Mouse (Mus musculus) left cerebral cortex, postnatal 14 days (tissue): ENCODE results near the gene Kifc3. TPM values are rescaled to one million over a fixed set of nuclear protein-coding genes. Genes with fewer than 3 reads are reported as not detected.
"Not testable (repeated sequence)": the region's sequence is repeated elsewhere in the genome, so short reads cannot be mapped to it uniquely, and the experiment has no call there.

Source experiments
- DNase-seq, 2 experiments: peaks; one replicate each; pipeline ENCODE4 v3.0.0; 2021 to 2022; ENCODE audit warnings: low spot score in 2 of 2, mixed read lengths in 1 of 2
- intact Hi-C: fragments of 180-260 bp; cut with DNase I; formaldehyde crosslinking; loops from one replicate; pipeline ENCODE4 v1.15.1; 2025
- total RNA-seq, 2 experiments: library from RNA; stranded (reverse); gene quantifications; 2 replicates each; pipeline ENCODE4 v1.2.3; 2021

Gene Kifc3
- total RNA-seq, 2 experiments from 2014 or later: 52.9 to 60.3 TPM

DNA sequence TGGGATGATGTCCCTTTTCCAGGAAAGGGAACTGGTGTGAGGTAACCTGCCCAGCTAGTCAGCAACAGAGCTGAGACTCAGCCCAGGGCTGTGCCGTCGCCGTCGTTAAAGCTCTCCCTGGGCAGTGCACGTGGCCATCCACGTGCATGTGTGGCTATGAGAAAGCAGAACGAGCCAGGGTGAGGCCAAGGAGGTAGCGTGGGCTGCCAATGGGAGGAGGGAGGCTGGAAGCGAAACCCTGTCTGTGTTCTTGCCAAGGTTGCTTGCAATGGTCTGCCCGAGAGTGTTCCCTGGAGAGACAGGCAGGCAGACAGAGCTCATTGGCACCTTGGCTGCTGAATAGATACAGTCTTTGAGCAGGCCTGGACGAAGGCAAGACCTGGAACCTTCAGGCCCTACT lies 36.7 kb downstream of the Kifc3 start:
- peak; percentile 46 to 59 for DNase-seq
- intact Hi-C loops: no loop called here

GRCm38 (mm10) chr8:95164469-95164868 lies 38.1 kb downstream of the Kifc3 start:
- intact Hi-C loops: no loop called here

DNA sequence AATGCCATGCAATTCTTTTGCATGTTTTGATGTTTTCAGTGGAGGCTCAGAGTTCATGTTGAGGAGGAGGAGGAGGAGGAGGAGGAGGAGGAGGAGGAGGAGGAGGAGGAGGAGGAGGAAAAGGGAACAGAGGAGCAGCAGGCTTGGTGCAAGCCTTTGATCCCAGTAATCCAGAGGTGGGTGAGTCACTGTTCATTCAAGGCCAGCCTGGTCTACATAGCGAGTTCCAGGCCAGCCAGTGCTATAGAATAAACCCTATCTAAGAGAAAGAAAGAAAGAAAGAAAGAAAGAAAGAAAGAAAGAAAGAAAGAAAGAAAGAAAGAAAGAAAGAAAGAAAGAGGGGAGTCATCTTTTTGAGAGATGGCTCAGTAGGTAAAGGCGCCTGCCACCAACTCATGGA lies 38.6 kb downstream of the Kifc3 start:
- intact Hi-C loops, DNase-seq: not testable (repeated sequence)

More at GRCm38 (mm10) chr8:95164469-95164868, 38.1 kb downstream of the Kifc3 start:
- DNase-seq: no peak

DNA sequence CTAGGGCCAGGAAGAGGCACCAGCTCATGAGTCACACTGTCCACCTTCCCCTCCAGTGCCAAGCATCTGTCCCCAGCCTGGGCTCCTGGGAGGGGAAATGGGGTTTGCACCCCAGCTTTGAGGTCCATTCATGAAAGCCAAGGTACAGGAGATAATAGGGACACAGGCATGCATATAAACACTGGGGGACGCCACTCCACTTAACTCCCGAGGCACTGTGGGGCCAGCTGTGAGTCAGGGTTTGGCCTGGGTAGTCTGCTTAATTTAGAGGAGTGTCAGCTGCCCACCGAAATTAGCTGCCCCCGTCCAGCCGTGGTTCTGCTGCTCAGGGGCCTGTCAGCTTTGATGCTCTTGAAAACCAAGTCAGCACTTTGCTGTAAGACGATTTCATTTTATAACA lies 39.8 kb downstream of the Kifc3 start:
- no peak for DNase-seq
- intact Hi-C loops: no loop called here

- DNase-seq: no peak
- intact Hi-C loops: no loop called here
Measured at GRCm38 (mm10) chr8:95159344-95159743, 43.3 kb downstream of the Kifc3 start.

- DNase-seq: no peak
- intact Hi-C loops: no loop called here
Measured at GRCm38 (mm10) chr8:95158654-95159053, 44.0 kb downstream of the Kifc3 start.

GRCm38 (mm10) chr8:95157145-95157544 lies 45.5 kb downstream of the Kifc3 start:
- intact Hi-C loops: no loop called here
- no peak for DNase-seq

GRCm38 (mm10) chr8:95156108-95156507 lies 46.5 kb downstream of the Kifc3 start:
- no peak for DNase-seq
- intact Hi-C loops: no loop called here

DNA sequence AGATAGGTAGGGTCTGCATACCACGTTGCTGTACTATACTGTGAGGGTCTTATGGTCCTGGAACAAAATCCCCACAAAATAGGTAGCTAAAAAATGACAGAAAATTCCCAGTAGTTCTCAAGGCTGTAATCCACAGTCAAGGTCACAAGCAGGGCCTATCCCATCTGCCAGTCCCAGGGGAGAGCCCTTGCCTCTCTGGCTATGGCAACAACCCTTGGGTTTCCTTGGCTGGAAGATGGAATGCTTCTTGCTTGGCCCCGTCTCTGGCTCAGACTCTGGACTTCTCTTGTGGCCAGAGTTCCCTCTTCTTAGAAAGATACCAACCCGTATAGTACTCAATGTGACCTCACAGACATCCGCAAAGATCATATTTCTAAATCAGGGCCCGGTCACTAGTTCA lies 47.3 kb downstream of the Kifc3 start:
- intact Hi-C loops: no loop called here
- no peak for DNase-seq

GRCm38 (mm10) chr8:95154654-95155053 lies 48.0 kb downstream of the Kifc3 start:
- intact Hi-C loops: no loop called here
- no peak for DNase-seq

- intact Hi-C loops: no loop called here
- DNase-seq: no peak
Measured at GRCm38 (mm10) chr8:95154056-95154455, 48.6 kb downstream of the Kifc3 start.

DNA sequence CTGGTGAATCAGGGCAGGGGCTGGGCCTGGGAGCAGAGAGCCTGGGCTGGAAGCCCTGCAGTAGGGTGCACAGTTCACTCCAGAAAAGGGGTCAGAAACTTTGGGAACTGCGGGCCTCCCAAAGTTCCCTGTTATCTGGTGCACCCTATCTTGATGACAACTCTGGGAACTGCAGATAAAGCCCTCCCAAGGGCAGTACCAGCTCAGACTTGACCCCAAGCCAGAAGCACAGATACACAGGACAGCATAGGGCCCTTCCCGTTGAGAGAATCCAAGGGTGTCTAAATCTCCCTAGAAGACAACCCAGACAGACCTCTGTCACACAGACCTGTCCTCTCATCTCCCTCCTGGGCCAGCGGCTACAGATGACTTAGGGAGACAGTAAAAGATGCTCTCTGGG lies 52.0 kb downstream of the Kifc3 start:
- intact Hi-C loops: no loop called here
- DNase-seq: no peak

GRCm38 (mm10) chr8:95149426-95149825 lies 53.2 kb downstream of the Kifc3 start:
- intact Hi-C loops: no loop called here
- DNase-seq: no peak

GRCm38 (mm10) chr8:95146846-95147245 lies 55.8 kb downstream of the Kifc3 start:
- intact Hi-C loops: no loop called here
- DNase-seq: no peak

GRCm38 (mm10) chr8:95146044-95146745 lies 56.4 kb downstream of the Kifc3 start:
- intact Hi-C loops: no loop called here
- no peak for DNase-seq

- no peak for DNase-seq
- intact Hi-C loops: no loop called here
Measured at GRCm38 (mm10) chr8:95144631-95145015, 58.0 kb downstream of the Kifc3 start.

DNA sequence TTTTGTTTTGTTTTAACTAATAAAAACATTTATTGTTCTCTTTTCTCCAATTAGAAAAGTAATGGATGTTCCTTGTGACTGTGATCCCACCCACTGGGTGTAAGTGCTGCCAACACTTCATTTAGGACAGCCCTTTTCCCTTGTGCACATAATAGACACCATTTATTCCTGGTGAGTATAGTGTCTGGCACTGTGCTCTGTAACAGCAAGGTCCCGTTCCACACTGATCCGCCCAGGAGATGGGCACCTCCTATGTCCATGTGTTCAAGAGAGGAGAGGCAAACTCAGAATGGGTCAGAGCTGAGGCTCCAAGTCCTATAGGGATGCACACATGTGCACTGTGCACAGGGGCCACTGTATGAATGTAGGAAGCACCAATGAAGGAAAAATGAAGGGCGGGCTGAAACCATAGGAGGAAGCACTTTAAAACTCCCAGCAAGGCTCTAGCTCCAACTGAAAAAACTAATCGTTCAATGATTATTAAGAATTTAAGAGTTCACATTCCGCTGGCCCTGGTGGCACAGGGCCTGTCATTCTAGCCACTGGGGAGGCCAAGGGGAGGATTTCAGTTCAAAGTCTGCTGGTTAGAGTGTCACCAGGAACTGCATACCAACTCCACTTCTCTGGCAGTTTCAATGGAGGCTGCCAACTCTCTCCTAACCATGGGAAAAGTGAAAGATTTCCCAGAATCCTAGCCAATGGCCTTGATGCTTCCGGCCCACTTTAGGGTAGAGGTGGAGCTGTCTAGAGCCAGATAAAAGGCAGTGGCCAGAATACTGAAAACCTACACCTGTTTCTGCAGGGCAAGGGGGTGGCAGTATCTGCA lies 58.6 kb downstream of the Kifc3 start:
- no peak for DNase-seq
- intact Hi-C loops: no loop called here

DNA sequence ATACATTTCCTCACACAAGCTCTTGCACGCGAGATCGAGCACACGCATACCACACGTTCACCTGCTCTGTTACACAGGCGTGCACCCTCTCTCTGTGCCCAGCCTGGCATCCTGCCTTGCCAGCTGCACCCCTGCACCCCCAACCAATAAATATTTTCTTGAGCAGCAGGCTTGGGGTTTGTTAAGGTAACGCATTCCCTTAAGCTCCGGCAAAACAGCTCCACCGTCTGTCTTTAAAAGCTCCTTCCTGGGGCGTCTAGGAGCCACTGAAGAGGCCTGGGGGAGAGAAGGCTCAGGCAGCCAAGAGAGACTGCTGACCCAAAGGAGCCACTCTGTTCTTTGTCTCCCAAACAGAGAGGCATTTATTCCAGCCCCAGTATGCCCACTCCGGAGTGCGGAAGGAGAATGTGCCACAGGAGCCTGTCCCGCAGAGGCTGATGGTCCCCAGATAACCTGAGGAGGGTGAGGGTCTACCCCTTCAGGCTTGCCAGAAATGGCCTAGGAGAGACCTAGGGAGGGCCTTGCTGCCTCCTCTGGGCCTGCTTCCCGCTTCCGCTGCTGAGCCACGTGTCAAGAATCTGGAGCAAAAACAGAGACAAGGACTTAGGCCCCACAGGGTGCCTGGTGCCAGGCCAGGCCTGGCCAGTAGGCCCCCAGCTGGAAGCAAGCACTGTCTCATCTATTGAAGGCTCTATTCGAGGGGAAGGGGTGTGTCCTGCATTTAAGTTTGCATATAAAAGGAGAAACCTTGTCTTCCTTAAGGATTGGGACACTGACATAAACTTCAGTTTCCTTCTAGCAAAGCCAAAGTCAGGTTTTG lies 59.4 kb downstream of the Kifc3 start:
- intact Hi-C loops: no loop called here

GRCm38 (mm10) chr8:95142075-95142831 lies 60.4 kb downstream of the Kifc3 start:
- DNase-seq: peak; percentile 91
- intact Hi-C loops: no loop called here

More for the DNA sequence above, 59.4 kb downstream of the Kifc3 start:
- DNase-seq: peak; percentile 48 to 54
